Mouse (Mus musculus) left cerebral cortex, adult 9 months (tissue): ENCODE measurements around the gene Rab42.

Source experiments
- DNase-seq, 2 experiments: peaks; one replicate each; pipeline ENCODE4 v3.0.0; 2022; ENCODE audit warnings: low spot score in 2 of 2

The Rab42 gene

GRCm38 (mm10) chr4:132273166-132273565 is 30.0 kb downstream of the Rab42 start:
- no peak for DNase-seq

GRCm38 (mm10) chr4:132269740-132270560 is 33.2 kb downstream of the Rab42 start:
- DNase-seq = peak; percentile 74 to 89

- no peak for DNase-seq
These were observed 34.1 kb downstream of the Rab42 start for GRCm38 (mm10) chr4:132268871-132269739.

GRCm38 (mm10) chr4:132266835-132267349 is 36.3 kb downstream of the Rab42 start:
- DNase-seq = no peak

GRCm38 (mm10) chr4:132263313-132263712 is 39.9 kb downstream of the Rab42 start:
- DNase-seq = no peak

- DNase-seq = no peak
These were observed 40.9 kb downstream of the Rab42 start for GRCm38 (mm10) chr4:132262358-132262616.

GRCm38 (mm10) chr4:132261514-132262357 is 41.4 kb downstream of the Rab42 start, which contains the start of gene Gmeb1:
Gmeb1 (minus strand) TSS chr4:132261602.
- peak in 1 of 2 experiments; percentile 60 for DNase-seq

GRCm38 (mm10) chr4:132260404-132261379 is 42.5 kb downstream of the Rab42 start:
- DNase-seq = no peak

GRCm38 (mm10) chr4:132259248-132259647 is 43.9 kb downstream of the Rab42 start:
- no peak for DNase-seq

GRCm38 (mm10) chr4:132256384-132256783 is 46.8 kb downstream of the Rab42 start:
- no peak for DNase-seq

- DNase-seq = no peak
These were observed 48.2 kb downstream of the Rab42 start for GRCm38 (mm10) chr4:132254986-132255385.

GRCm38 (mm10) chr4:132253622-132254021 is 49.6 kb downstream of the Rab42 start:
- DNase-seq = no peak

- no peak for DNase-seq
These were observed 50.1 kb downstream of the Rab42 start for GRCm38 (mm10) chr4:132253128-132253527.
